Mouse (Mus musculus) frontal cortex, adult (tissue): ENCODE data around the gene Senp3.
"Not testable (repeated sequence)": the region's sequence is repeated elsewhere in the genome, so short reads cannot be mapped to it uniquely, and the experiment has no call there.

ENCODE experiments used
- ATAC-seq: cut with Nextera tagmentation; 2 replicates; pipeline ENCODE4 v1.9.2; 2017; ENCODE audit warnings: mild to moderate bottlenecking, moderate library complexity, mixed read lengths; ENCODE audit not compliant: low TSS enrichment

Gene Senp3

GRCm38 (mm10) chr11:69655264-69656064 is 26.4 kb downstream of the Senp3 start, which contains the start of gene Sox15:
TSS of gene Sox15 (plus strand) at chr11:69655314.
- ATAC-seq: peak; percentile 89

- no peak for ATAC-seq
These were observed 27.1 kb downstream of the Senp3 start for GRCm38 (mm10) chr11:69654760-69655159.

GRCm38 (mm10) chr11:69653399-69653798 is 28.5 kb downstream of the Senp3 start:
- ATAC-seq: no peak

GRCm38 (mm10) chr11:69645860-69646259 is 36.0 kb downstream of the Senp3 start:
- no peak for ATAC-seq

GRCm38 (mm10) chr11:69635471-69635870 is 46.4 kb downstream of the Senp3 start:
- no peak for ATAC-seq

GRCm38 (mm10) chr11:69633128-69633866 is 48.6 kb downstream of the Senp3 start:
- peak; percentile 20; the same call in 1 of the 2 replicates for ATAC-seq

- ATAC-seq: peak; percentile 97
These were observed 49.4 kb downstream of the Senp3 start, which contains the start of gene Fxr2 for GRCm38 (mm10) chr11:69632284-69633089. TSS of gene Fxr2 (plus strand) at chr11:69632990.

- no peak for ATAC-seq
These were observed 52.1 kb downstream of the Senp3 start for GRCm38 (mm10) chr11:69629802-69630201.

- no peak for ATAC-seq
These were observed 53.6 kb downstream of the Senp3 start for GRCm38 (mm10) chr11:69628286-69628685.

- ATAC-seq: not testable (repeated sequence)
These were observed 57.5 kb downstream of the Senp3 start for GRCm38 (mm10) chr11:69624339-69624738.
